Mouse (Mus musculus) T-helper 1 cell (primary cell): ENCODE measurements at regions not wholly inside any gene's neighbourhood (a gene's known extent, or its start where the extent isn't known, plus 50 kb on each side); places are given as distances from the start of the nearest gene placed in this dataset.

Experiments used
- in situ Hi-C: fragments of 300-600 bp; cut with MboI, MseI; formaldehyde crosslinking; loops from one replicate; pipeline ENCODE4 v1.15.1; 2025; ENCODE audit warnings: high pct_unique_total_duplicates

DNA sequence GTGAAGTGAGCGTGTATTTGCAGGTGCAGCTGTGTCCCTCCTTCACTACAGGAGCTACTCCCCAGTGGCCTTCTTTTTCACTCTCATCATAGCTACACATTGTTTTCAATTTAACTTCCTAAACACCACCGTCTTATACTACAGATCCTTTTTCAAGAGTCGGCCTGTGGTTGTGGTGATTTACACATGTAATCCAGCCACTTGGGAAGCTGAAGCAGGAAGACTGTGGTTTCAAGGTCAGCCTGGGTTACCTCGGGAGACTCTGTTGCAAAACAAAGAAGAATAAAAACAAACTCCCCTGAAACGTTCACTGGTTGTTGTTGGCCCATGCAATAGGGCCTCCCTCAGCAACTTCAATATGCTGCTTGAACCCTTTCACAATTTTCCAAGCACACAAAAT is 153.8 kb upstream of the Kcnh8 start:
- in situ Hi-C loops: no loop called here

DNA sequence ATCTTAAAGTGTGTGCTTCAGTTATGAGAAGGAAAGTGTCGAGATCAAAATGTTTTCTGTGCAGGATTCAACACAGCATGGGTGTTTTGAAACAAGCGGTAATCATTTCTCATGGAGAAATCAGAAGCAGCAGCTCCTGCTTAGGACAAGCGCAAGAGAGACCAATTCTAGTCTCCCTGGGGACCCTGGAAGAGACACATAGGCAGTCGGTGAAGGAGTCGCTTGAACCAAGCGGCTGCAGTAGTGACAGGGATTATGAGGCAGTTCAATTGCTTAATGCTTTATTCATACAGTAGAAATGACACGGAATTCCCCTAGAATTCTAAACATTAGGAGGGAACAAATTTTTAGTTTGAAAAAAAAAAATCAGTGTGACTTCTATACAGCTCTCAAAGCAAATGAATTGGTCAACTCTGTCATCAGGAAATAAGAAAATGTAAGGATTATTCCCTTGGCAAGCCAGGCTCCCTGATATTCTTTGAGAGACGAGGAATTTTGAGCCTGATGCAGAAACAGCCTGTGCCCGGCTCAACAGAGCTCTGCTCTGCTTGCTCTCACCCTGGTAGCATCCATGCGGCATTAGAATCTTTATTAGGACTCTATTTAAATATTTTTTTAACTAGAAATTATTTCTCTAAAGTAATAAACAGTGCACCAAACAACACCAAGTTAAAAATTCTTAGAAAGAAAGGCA is 143.1 kb upstream of the Kcnh8 start:
- in situ Hi-C loops: loop anchor here (25.0 kb wide), 1 partner anchor 622 kb away; the partner anchor contains the start of gene Satb1

DNA sequence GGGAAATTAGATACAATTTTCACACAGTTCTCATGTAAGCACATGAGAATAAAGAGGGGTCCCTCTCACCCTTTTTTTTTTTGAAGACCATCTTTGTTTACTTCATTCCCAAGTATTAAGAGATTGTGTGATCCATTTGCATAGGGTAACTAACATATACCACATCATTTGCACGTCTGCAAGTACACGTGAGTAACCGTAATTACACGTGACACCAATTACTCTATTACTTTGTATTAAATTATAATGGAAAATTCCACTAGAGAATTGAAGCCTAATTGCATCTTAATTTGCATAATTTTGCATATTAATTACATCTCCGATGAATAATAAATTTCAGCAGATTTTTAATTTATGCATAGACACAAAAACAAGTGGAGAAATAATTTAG is 142.5 kb upstream of the Kcnh8 start:
- in situ Hi-C loops: loop anchor here (25.0 kb wide), 1 partner anchor 623 kb away; the partner anchor contains the start of gene Satb1

DNA sequence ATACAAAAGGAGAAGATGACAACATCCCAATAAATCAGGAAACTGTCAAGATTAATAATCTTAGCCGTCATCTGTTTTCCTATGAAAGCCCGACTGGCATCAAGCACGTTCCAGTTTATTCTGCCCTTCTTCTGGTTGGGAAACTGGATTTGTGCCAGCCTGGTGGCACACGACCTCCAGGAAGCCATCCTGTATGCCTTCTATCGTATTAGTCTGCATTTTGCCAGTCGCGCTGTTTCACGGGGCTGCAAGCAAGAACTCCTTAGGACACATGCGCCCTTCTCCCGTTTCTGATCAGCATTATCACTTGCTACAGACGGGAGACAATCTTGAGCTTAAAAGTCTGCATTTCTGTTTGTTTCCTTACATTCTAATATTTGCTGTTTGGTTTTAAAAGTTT is 141.2 kb upstream of the Kcnh8 start:
- in situ Hi-C loops: loop anchor here (25.0 kb wide), 1 partner anchor 624 kb away; the partner anchor contains the start of gene Satb1

DNA sequence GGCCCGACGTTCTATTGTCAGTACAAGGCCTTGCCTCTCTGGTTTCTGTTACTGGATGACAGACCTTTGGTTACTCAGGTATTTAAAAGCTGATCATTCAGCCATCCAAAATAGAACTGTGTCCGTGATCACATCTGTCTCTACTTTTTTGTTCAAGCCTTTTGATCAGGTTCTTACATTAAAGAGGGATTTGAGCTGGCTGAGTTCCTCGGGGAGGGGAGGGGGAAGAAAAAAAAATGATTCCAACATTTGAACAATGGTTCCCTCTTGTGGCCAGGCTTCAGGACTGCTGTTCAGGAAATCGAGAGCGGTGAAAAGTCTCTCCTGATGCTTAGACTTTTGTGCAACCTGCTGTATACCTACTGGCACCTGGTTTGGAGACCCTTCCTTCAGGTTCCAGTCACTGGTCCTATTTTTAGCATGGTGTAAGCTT is 140.8 kb upstream of the Kcnh8 start:
- in situ Hi-C loops: loop anchor here (25.0 kb wide), 1 partner anchor 624 kb away; the partner anchor contains the start of gene Satb1

DNA sequence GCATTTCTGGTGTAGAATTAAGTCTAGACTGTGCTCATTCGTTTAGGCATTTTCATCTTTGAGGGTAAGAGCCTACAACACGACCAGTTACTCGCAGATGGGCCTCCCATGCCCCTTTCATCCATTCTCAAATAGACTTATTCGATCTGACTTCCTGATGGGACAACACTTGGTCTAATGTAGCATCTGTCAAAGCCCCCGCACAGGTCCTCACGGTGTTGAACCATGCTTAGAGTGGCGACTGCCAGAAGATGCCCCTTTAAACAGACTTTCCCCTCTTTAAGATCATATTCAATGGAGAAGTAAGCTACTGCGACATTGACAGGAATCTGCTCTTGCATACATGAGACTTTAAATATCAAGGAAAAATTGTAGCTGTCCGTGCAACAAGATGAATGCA is 140.1 kb upstream of the Kcnh8 start:
- in situ Hi-C loops: loop anchor here (25.0 kb wide), 1 partner anchor 625 kb away; the partner anchor contains the start of gene Satb1

DNA sequence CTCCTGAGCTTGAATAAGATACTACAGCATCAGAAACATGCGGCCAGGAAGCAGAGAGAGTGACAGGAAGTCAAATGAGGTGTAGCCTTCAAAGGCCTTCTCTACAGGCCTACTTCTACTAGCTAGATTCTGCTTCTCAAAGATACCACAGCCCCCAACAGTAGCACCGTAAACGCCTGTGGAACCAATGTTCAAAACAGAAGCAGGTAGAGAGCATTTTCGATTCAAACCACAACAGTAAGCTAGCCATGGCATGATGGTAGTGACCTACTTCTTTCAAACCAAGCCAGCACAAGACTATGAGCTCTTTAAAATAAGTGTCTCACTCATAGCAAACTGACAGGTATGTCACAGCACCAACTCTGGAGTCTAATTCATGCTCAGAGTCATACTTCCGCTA is 134.0 kb upstream of the Kcnh8 start:
- in situ Hi-C loops: loop anchor here (25.0 kb wide), 1 partner anchor 631 kb away; the partner anchor contains the start of gene Satb1

DNA sequence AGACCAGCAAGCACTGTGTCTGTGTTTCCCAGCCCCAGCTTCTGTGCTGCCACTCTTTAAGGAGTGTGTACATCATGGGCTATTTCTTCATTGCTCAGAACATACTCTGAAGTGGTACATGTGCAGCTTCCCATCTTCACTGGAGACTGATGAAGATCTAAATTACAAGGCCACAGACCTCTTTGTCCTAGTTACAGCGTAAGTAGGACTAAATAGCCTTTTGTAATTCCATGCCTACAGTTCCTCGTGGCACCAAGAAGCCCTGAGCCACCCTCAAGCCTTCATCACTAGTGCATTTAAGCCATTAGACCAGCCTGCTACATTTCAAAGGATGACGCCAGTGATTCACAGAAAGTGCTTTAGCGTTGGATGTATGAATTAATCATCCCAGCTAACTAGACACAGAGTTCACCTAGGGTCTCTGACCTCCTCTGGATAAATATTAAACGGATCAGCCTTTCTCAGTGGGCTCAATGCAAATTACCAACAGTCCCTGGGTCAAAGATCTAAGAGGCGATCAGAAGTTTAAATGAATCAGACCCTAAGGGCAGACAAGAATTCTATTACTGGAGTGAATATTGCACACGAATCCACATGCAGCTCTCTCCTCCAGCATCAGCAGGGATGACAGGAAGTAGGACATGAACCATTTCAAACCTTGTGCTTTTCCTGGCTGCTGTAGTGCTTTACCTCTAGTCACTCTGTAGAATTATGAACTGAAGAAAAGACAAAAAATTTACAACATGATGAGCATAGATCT is 123.0 kb upstream of the Kcnh8 start:
- in situ Hi-C loops: no loop called here

DNA sequence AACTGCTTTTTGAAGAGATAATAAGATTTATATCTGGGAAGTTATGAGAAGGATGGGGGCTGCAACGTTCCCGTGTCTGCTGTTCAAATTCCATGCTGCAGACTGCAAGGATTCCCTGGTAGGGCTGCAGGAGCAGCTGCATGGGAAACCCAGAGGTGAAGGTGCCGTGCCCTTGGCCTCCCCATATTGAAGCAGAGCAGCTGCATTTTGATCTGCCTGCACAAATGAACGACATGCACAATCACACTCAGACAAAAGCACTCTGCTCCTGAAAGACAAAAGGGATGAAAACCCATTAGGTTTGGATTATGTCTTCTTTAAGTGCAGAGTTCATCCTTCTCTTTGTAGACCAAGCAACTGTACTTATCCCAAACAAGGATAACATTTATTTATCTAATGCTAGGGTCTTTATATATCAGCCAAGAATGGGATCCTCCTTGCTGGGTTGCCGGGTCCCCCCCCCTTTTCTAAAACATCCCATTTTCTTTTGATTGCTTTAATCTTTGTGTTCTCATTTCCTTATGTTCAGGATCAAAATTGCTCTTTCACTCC is 122.3 kb upstream of the Kcnh8 start:
- in situ Hi-C loops: no loop called here

DNA sequence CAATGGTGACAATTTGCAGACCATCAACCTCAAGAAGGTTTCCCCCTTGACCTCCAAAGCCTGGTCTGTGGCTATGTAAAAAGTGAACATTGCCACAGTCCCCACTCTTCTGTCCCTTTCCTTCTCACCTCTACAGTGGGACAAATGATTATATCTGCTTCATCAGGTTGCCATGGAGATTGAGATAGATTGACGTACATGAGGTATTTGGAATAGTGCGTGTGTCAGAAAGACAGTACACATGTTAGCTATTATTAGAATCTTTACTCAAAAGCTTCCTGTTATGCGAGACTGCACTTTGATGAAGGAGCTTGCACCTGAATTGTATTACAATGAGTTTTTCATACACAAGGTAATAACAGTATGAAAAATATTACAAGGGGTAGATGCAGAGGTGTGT is 95.7 kb upstream of the Kcnh8 start:
- in situ Hi-C loops: no loop called here

DNA sequence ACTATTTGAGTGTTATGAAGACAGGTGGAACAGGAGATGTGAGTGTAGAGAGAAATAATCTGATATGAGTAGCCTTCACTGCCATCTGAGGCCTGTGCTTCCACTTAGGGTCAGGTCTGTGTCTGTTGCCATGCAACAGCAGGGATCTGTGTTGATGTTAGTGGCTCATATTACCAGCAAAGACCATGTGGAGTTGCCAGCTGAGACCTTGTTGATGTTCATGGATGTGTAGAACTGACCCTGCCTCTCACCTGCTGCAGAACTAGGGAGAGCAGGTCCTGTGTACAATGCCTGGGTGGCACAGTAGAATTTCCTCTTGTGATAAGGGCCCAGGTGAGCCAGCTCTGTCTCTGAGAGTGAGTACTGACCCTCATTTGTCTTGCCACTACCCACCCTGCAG is 72.2 kb upstream of the Kcnh8 start:
- in situ Hi-C loops: no loop called here
